Mouse (Mus musculus): ENCODE results near the gene Jsrp1.

DNA sequence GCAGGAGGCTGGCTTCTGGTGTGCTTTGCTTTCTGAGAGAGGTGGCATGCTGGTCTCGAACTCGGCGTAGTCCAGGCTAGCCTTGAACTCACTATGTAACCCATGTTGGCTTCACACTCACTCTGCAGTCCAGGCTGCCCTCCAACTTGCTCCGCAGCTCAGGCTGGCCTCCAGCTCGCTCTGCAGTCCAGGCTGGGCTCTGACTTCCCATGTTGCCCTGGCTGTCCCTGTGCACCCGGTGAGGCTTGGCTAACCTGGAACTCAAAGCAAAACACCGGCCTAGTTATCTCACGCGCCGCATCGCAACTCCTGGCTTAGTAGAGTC, 42.4 kb upstream of the Jsrp1 start:
- TF ChIP-seq CTCF (IDR thresholded peaks at IDR 0.05; ENCODE audit: insufficient read depth, low read depth, low read length) (no peak), POLR2A (IDR thresholded peaks at IDR 0.05; ENCODE audit: insufficient read depth, low read depth, low read length) (no peak)
